Mouse (Mus musculus): Measurements from ENCODE around the gene Atp9a. TPM values are rescaled to one million over a fixed set of nuclear protein-coding genes. Genes with fewer than 3 reads are reported as not detected.

Atp9a gene
- total RNA-seq, 2 experiments from 2014 or later: 64.0 TPM

Small RNA genes within 50 kb of the gene (microRNA-seq; reads per million reads assigned to microRNA genes)
- 0.95 to 2.4 reads per million in 2 experiments for gene Mir7004

Other genes starting within 250 kb of the Atp9a start
- 10 to 100 TPM; 16.3 to 21.3 TPM for gene Nfatc2, start 140.8 kb downstream of the Atp9a start, total RNA-seq (2021)
- gene Sall4, start 25.5 kb upstream of the Atp9a start, total RNA-seq (2021): 1 to 10 TPM; 1.7 to 2.3 TPM
- 10 to 100 TPM; 11.7 to 12.1 TPM for gene Zfp64, start 213.2 kb upstream of the Atp9a start, total RNA-seq (2021)